16 mouse cellular contexts compared by ENCODE assay signal in genomic region chr10:53859224-53859623, GRCm38 (mm10).
DNase-seq lines count a peak whose midpoint lies in the region; ATAC-seq and TF ChIP-seq lines count a peak whose summit lies in the region.
"Had no signal": no experiment of that assay in that cellular context is flagged by ENCODE, and none has a peak within 500 bp of the region (broad histone marks: within the 10 kb centered on the region; RNA-seq: fewer than 3 reads in every experiment).

No protein-coding gene starts in this region.

- H3K4me1 ChIP-seq in kidney, adult 2 months (ENCODE audit: control insufficient read depth, insufficient read depth, low read length) = no peaks in the 10 kb centered on the region
- H3K4me1 ChIP-seq in kidney, embryonic 16.5 days (ENCODE audit: insufficient read depth, low read length) = no peaks in the 10 kb centered on the region
- no peaks in the 10 kb centered on the region for H3K4me1 ChIP-seq in hindbrain, embryonic 14.5 days (replicated peaks; ENCODE audit: control insufficient read depth, insufficient read depth, low read length)
- no peaks in the 10 kb centered on the region for H3K4me1 ChIP-seq in kidney, embryonic 15.5 days
- H3K4me1 ChIP-seq: forebrain, embryonic 10.5 days; stomach, embryonic 15.5 days had no signal

- no peaks in the 10 kb centered on the region for H3K9me3 ChIP-seq in kidney, embryonic 16.5 days (ENCODE audit: low read length)
- no peaks in the 10 kb centered on the region for H3K9me3 ChIP-seq in hindbrain, embryonic 14.5 days (ENCODE audit: control insufficient read depth, low read length)
- H3K9me3 ChIP-seq in kidney, embryonic 15.5 days (replicated peaks) = no peaks in the 10 kb centered on the region
- H3K9me3 ChIP-seq: forebrain, embryonic 10.5 days; stomach, embryonic 15.5 days had no signal

- TF ChIP-seq CTCF in kidney, adult 2 months (conservative IDR thresholded peaks at IDR 0.05; ENCODE audit: insufficient read depth, insufficient read length, low read depth, low read length) = peak; percentile 47

- no peak overlapping the region for H3K27ac ChIP-seq in kidney, adult 2 months (ENCODE audit: insufficient read depth, low read depth, low read length)
- no peak overlapping the region for H3K27ac ChIP-seq in kidney, embryonic 16.5 days (ENCODE audit: low read length)
- no peak overlapping the region for H3K27ac ChIP-seq in hindbrain, embryonic 14.5 days
- H3K27ac ChIP-seq in kidney, embryonic 15.5 days = no peak overlapping the region
- H3K27ac ChIP-seq: forebrain, embryonic 10.5 days; stomach, embryonic 15.5 days had no signal

- no peak overlapping the region for H3K4me3 ChIP-seq in kidney, adult 2 months (ENCODE audit: insufficient read depth, low read depth, low read length)
- no peak overlapping the region for H3K4me3 ChIP-seq in kidney, embryonic 16.5 days (ENCODE audit: low read length)
- no peak overlapping the region for H3K4me3 ChIP-seq in hindbrain, embryonic 14.5 days (replicated peaks; ENCODE audit: low read length)
- no peak overlapping the region for H3K4me3 ChIP-seq in kidney, embryonic 15.5 days (replicated peaks)
- H3K4me3 ChIP-seq: forebrain, embryonic 10.5 days; megakaryocyte, embryonic 14.5 days; stomach, embryonic 15.5 days had no signal

- no peak for ATAC-seq in kidney, embryonic 16.5 days (ENCODE audit: low FRiP score, low TSS enrichment)
- ATAC-seq in erythroblast, adult 5-6 weeks (replicated peaks; ENCODE audit: low FRiP score, poor library complexity, severe bottlenecking) = peak; percentile 69
- no peak for ATAC-seq in hindbrain, embryonic 14.5 days (ENCODE audit: low FRiP score)
- ATAC-seq in kidney, embryonic 15.5 days (replicated peaks; ENCODE audit: low FRiP score) = no peak
- ATAC-seq: activated CD4-positive, CD25-positive, alpha-beta regulatory T cell, adult 4 months had no signal

- no peak for TF ChIP-seq POLR2A in kidney, adult 2 months (IDR thresholded peaks at IDR 0.05; ENCODE audit: low read depth, low read length)

- H3K27me3 ChIP-seq in kidney, adult 2 months (replicated peaks; ENCODE audit: control insufficient read depth, insufficient read depth, low read length) = no peaks in the 10 kb centered on the region
- no peaks in the 10 kb centered on the region for H3K27me3 ChIP-seq in kidney, embryonic 16.5 days (ENCODE audit: insufficient read depth, low read length)
- no peaks in the 10 kb centered on the region for H3K27me3 ChIP-seq in hindbrain, embryonic 14.5 days (ENCODE audit: control insufficient read depth, insufficient read depth, low read length)
- no peaks in the 10 kb centered on the region for H3K27me3 ChIP-seq in kidney, embryonic 15.5 days
- H3K27me3 ChIP-seq: megakaryocyte, embryonic 14.5 days; stomach, embryonic 15.5 days had no signal

- DNase-seq in kidney, adult 2 months = no peak
- DNase-seq in thymus, postnatal 14 days = peak; percentile 6
- DNase-seq in thymus, postnatal 10 days (ENCODE audit: low spot score in 2 of 2) = no peak
- no peak for DNase-seq in hindbrain, embryonic 14.5 days (ENCODE audit: low spot score)
- no peak for DNase-seq in neural tube, embryonic 10.5 days (ENCODE audit: extremely low spot score, low spot score)
- DNase-seq: gastrocnemius, postnatal 10 days; heart, postnatal 14 days; kidney, adult 11 months; right cerebral cortex, adult 18-20 months had no signal

- no peaks in the 10 kb centered on the region for H3K36me3 ChIP-seq in kidney, adult 2 months (ENCODE audit: control insufficient read depth, insufficient read depth, low read length)
- H3K36me3 ChIP-seq in kidney, embryonic 16.5 days (ENCODE audit: insufficient read depth, low read length) = no peaks in the 10 kb centered on the region
- no peaks in the 10 kb centered on the region for H3K36me3 ChIP-seq in hindbrain, embryonic 14.5 days (replicated peaks; ENCODE audit: control insufficient read depth, insufficient read depth)
- no peaks in the 10 kb centered on the region for H3K36me3 ChIP-seq in kidney, embryonic 15.5 days
- H3K36me3 ChIP-seq: forebrain, embryonic 10.5 days; stomach, embryonic 15.5 days had no signal

- H3K4me2 ChIP-seq in kidney, embryonic 16.5 days (replicated peaks; ENCODE audit: low read depth, low read length) = no peak overlapping the region
- no peak overlapping the region for H3K4me2 ChIP-seq in hindbrain, embryonic 14.5 days (replicated peaks)
- no peak overlapping the region for H3K4me2 ChIP-seq in kidney, embryonic 15.5 days
- H3K4me2 ChIP-seq: stomach, embryonic 15.5 days had no signal

- no peak overlapping the region for H3K9ac ChIP-seq in kidney, embryonic 16.5 days (replicated peaks; ENCODE audit: low read length)
- H3K9ac ChIP-seq in hindbrain, embryonic 14.5 days = no peak overlapping the region
- H3K9ac ChIP-seq in kidney, embryonic 15.5 days = no peak overlapping the region
- H3K9ac ChIP-seq: stomach, embryonic 15.5 days had no signal

- WGBS in kidney, adult 2 months = 86% methylated on average over 3 of the region's 3 CpGs
- 83% methylated on average over 3 of the region's 3 CpGs for WGBS in kidney, embryonic 16.5 days
- 83% methylated on average over 3 of the region's 3 CpGs for WGBS in hindbrain, embryonic 14.5 days
- 88% methylated on average over 3 of the region's 3 CpGs for WGBS in kidney, embryonic 15.5 days
